Mouse (Mus musculus) liver, embryonic 14.5 days (tissue): ENCODE measurements around the gene Ttk.

Source experiments
- CTCF ChIP-seq: IDR thresholded peaks from 2 replicates; pipeline ENCODE4 v1.5.1; 2016; ENCODE audit warnings: antibody characterized with exemption, low read depth, control low read depth
- EP300 ChIP-seq: IDR thresholded peaks from 2 replicates; pipeline ENCODE4 v1.6.1; 2016; ENCODE audit warnings: antibody characterized with exemption, low read depth

- TF ChIP-seq CTCF (no peak), EP300 (no peak)
Observed at GRCm38 (mm10) chr9:83910926-83911325, 76.4 kb downstream of the Ttk start.
